Mouse (Mus musculus) neutrophil, adult 5-6 weeks (primary cell): ENCODE measurements around the gene Lpar3. TPM values are rescaled to one million over a fixed set of nuclear protein-coding genes. Genes with fewer than 3 reads are reported as not detected.

Experiments
- ATAC-seq: fragments of 151-379, 151-347 bp; 2 replicates; pipeline ENCODE4 v1.8.0; 2017; ENCODE audit warnings: mild to moderate bottlenecking, moderate TSS enrichment; ENCODE audit not compliant: insufficient number of reproducible peaks, poor library complexity, low FRiP score, severe bottlenecking; ENCODE audit errors: extremely low read depth
- total RNA-seq: library from RNA; stranded (forward); fragments of 200-1000 nt; gene quantifications from 2 replicates; pipeline ENCODE4 v1.2.3, GENCODE M21; 2017

Gene Lpar3
- total RNA-seq, 1 experiment from 2014 or later, result not detected

DNA sequence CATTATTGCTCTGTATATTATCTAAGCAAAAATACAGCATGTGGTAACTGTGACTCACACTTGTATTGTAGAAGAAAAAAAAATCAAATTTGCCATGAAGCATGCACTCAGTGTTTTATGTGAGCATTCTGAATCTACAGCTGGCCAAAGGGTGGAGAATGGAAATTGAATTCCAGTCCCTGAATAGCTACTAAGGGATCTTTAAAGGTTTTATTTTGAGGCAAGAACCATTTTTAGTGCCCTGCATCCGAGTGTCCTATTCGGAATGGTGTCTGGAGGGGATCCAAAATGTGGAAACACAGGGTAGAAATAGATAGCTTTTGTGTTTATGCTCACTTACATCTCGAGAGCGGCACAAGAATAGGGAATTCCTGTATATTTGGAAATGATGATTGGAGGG, 65.4 kb downstream of the Lpar3 start:
- ATAC-seq, result no peak

GRCm38 (mm10) chr3:146291928-146292327, 71.2 kb downstream of the Lpar3 start:
- no peak for ATAC-seq

DNA sequence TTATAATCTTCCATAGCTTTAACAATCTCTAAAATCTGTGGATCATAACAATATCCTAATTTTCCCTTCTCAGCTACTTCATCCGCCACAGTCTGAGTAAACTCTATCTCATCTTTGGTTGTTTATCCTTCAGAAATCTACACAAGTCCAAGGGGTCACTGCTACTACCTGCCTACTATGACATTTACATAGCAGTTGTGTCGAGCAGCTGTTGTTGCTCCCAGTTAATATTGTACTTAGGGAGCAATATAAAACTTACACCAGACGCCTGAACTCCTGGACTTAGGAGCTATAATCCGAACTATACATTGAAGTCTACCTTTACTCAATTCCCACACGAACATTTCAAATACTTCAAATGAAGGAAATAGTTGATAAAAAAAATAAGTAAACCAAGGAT, 71.8 kb downstream of the Lpar3 start:
- ATAC-seq, result no peak

- ATAC-seq, result no peak
Measured at GRCm38 (mm10) chr3:146302451-146302850, 81.7 kb downstream of the Lpar3 start.

DNA sequence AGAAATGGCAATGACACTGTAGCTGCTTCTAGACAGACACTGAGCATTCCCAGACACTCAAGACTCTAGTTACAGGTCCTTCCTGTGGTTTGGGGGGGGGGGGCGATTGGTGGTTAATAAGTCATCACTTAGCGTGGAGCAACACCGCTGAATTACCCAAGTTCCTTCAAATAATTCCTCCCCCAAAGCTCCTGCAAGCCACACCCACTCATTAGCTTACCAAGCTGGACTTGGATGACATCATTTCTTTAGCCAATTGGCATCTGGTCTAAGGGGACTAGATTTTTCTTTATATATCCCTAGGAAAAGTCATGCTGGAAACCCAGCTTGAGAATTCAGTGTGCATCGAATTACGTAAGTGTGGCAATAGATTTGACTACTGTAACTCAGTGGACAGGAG, 82.4 kb downstream of the Lpar3 start:
- no peak for ATAC-seq

GRCm38 (mm10) chr3:146304556-146305405, 84.0 kb downstream of the Lpar3 start:
- no peak for ATAC-seq

DNA sequence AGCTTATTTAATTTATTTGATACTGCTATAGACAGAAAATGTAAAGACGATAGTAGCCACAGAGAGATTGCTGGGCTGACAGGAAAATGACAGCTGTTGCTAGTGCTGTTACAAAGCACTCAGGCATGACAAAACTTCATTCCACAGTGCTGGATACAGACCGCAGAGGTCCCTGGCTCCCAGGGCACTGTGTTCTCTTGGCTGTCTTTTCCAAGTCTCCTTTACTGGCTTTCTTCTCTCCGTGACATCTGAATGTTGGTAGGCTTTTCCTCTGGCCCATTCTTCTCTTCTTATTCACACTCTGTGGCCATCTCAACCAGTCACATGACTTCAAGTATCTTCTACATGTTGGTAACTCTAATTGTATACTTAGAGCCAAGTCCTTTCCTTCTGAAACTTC, 86.6 kb downstream of the Lpar3 start:
- ATAC-seq, result no peak

- no peak for ATAC-seq
Measured at GRCm38 (mm10) chr3:146307886-146308285, 87.1 kb downstream of the Lpar3 start.

GRCm38 (mm10) chr3:146309586-146309985, 88.8 kb downstream of the Lpar3 start:
- no peak for ATAC-seq

DNA sequence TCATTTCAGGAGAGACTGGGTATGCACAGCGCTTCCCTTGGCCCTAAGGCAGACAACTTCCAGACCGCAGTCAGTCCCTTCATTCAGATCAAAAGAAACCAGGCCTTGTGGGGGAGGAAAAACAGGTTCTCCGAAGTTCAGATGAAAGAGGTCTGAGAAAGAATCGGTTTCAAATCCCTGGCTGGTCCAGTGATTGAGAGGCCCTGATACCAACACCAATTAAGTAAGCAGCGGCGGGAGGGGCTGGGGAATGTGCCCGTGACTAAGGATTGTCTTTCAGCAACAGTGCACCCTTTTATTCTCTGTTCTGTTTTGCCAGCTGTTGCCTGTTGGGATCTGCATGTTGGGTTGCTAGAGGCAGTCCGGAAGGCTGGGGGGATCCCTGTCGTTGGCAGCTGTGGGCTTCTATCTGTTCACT, 90.4 kb downstream of the Lpar3 start:
- ATAC-seq, result no peak

DNA sequence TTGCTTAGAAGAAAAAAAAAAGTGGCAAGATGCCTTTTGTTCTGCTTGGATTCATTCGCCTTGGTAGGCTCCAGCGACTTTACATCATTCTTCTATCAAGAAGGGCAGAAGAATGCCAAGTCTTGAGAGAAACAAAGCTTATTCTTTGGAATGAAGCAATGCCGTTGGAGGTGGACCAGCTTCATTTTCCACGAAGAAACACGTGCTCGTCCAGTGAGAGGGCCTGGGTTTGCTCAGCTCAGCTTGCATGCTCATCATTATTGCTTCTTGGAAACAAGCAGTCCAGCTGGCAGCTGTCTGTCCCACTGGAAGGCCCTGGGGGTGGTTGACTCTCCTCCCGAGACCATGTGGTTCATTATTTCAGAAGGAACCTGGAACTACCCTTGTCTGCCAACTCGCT, 94.7 kb downstream of the Lpar3 start:
- ATAC-seq, result no peak

- no peak for ATAC-seq
Measured at GRCm38 (mm10) chr3:146316293-146316692, 95.5 kb downstream of the Lpar3 start.

- no peak for ATAC-seq
Measured at GRCm38 (mm10) chr3:146317366-146317765, 96.6 kb downstream of the Lpar3 start.

GRCm38 (mm10) chr3:146317911-146318310, 97.1 kb downstream of the Lpar3 start:
- ATAC-seq, result no peak

- ATAC-seq, result no peak
Measured at GRCm38 (mm10) chr3:146318520-146318938, 97.8 kb downstream of the Lpar3 start.

DNA sequence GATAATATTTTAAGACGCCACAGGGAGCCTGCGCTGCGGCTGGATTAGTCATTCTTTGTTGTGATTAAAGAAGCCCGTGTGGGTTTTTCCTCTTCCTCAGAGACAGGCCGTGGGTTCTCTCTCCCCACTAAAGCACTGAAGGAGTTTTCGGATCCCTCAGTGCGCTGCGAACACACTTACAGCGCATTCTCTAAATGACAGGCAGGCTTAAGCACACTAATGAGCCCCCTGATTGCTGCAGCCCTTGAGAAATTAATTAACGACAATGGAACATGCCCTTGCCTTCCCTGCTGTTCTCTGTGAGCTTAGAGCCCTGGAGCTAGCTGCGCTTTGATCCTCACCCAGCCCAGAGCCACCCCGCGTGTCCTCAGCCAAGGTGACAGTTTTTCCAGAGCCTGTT, 98.2 kb downstream of the Lpar3 start:
- ATAC-seq, result no peak

- no peak for ATAC-seq
Measured at GRCm38 (mm10) chr3:146319503-146319902, 98.7 kb downstream of the Lpar3 start.

- ATAC-seq, result no peak
Measured at GRCm38 (mm10) chr3:146324949-146325348, 104.2 kb downstream of the Lpar3 start.

DNA sequence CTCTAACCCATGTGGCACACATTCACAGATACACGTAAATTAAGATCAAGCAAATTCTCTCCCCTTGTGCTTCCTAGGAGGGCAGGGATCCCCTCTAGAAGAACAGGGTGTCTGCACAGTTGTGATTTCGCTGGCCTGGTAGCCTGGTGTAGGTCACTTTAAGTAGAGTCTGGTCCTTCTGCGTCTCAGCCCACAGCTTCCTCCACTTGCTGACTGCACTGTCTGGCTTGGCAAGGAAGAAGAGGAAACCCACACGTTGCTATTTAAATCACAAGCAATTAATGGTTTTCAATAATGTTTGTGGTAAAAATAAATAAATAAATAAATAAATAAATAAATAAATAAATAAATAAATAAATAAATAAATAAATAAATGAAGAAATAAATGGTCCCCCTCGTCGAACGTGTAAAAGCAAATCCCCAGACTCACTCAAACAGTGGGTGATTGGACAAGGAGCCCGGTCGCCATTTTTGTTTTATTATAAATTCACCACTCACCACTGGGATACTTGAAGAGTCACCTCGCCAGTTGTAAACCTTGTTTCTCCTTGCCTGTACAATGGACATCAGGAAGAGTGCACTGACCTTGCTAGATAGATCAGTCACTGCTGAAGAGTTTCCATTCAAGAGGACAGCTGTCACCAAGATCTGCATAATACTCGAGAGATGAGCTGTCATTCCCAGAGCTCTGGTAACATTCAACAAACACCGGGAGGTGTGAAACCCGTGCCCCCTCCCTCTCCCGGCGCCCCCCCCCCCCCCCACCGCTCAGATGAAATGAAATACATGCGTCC, 106.2 kb downstream of the Lpar3 start:
- no peak for ATAC-seq
